Mouse (Mus musculus) liver, embryonic 16.5 days (tissue): ENCODE data around the gene Ryk. TPM values are rescaled to one million over a fixed set of nuclear protein-coding genes. Genes with fewer than 3 reads are reported as not detected.

Experiments used
- ATAC-seq: fragments of 200-750 bp; cut with Nextera tagmentation; 2 replicates; pipeline ENCODE4 v1.8.0; 2017; ENCODE audit warnings: low read depth, mild to moderate bottlenecking, moderate number of reproducible peaks, moderate library complexity
- H3K27ac ChIP-seq: fragments of 300-500 bp; sonication (generic); 2 replicates; pipeline ENCODE4 v1.5.1; 2014; ENCODE audit warnings: mild to moderate bottlenecking, low read length
- H3K27me3 ChIP-seq: fragments of 300-500 bp; sonication (generic); 2 replicates; pipeline ENCODE4 v1.6.1; 2014; ENCODE audit warnings: low read depth, low read length, mixed read lengths; ENCODE audit not compliant: control insufficient read depth, insufficient read depth
- H3K36me3 ChIP-seq: fragments of 300-500 bp; sonication (generic); 2 replicates; pipeline ENCODE4 v1.6.1; 2014; ENCODE audit warnings: mild to moderate bottlenecking; ENCODE audit not compliant: control insufficient read depth, insufficient read depth
- H3K4me1 ChIP-seq: fragments of 300-500 bp; sonication (generic); 2 replicates; pipeline ENCODE4 v1.6.1; 2014; ENCODE audit warnings: low read depth, low read length, mixed read lengths; ENCODE audit not compliant: control insufficient read depth
- H3K4me2 ChIP-seq: fragments of 300-500 bp; sonication (generic); 2 replicates; pipeline ENCODE4 v1.6.1; 2014; ENCODE audit warnings: low read depth, low read length, mixed read lengths
- H3K4me3 ChIP-seq: fragments of 300-500 bp; sonication (generic); 2 replicates; pipeline ENCODE4 v1.5.1; 2014; ENCODE audit warnings: low read depth, mild to moderate bottlenecking, low read length
- H3K9ac ChIP-seq: fragments of 300-500 bp; sonication (generic); 2 replicates; pipeline ENCODE4 v1.6.1; 2014; ENCODE audit warnings: low read depth, low read length
- H3K9me3 ChIP-seq: fragments of 300-500 bp; sonication (generic); replicated peaks from 2 replicates; pipeline ENCODE4 v1.6.1; 2016; ENCODE audit warnings: low read length; ENCODE audit not compliant: control insufficient read depth
- WGBS: fragments of 180-500 bp; shearing (Covaris S2); extraction: QIAGEN DNeasy Blood & Tissue Kit; methylation state at CpG from one replicate; pipeline ENCODE4 v1.1.7; 2014; ENCODE audit not compliant: insufficient replicate concordance; 5-methylcytosine and 5-hydroxymethylcytosine counted together
- polyA plus RNA-seq: library from polyadenylated mRNA; unstranded; fragments of >200 nt; fragmentation: Nextera tagmentation; extraction: Ambion mirVana; gene quantifications from 2 replicates; pipeline ENCODE4 v1.2.1, GENCODE M21; 2015

Ryk gene
- polyA plus RNA-seq, result 3.0 and 3.2 TPM in 2 replicates

DNA sequence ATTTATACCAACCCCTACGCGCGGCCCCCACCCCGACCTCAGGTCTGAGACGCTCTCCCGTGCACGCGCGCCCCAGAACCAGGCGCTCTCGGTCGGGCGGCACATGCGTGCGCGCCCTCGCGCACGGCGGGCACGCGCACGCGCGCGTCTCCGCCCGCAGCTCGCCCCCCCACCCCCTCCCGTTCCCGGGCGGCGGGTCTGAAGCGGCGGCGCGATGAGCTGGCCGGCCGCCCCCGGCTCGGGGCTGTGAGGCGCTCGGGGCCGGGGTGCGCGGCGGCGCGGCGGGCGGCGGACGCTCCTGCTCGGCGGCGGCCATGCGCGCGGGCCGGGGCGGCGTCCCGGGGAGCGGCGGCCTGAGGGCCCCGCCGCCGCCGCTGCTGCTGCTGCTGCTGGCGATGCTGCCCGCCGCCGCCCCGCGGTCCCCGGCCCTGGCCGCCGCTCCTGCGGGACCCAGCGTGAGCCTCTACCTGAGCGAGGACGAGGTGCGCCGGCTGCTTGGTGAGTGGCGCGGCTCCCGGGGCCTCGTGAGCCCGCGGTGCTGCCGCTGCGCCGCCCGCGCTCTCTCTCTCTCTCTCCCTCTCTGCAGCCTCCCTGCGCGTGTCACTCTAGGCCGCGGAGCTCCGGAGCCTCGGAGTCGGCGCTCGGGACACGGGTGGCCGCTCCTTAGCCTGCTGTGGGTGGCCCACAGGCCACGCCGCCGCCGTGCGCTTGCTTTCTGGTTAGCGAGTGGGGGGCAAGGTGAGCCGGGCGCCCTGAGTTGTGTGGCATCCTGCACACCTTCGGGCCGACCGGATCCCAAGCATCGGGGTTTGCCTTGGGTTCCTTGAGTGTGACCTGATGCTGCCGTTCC is at the start of gene Ryk:
Gene Ryk, plus strand, starts transcription at position 176 of the 850 bp plus-strand sequence.
- WGBS, result under 1% methylated on average over 99 of the region's 119 CpGs
- Histone ChIP-seq H3K4me2 (peak within 1 kb of the TSS; percentile 80), H3K9me3 (no peaks in the 10 kb centered on the region), H3K9ac (peak within 1 kb of the TSS; percentile 80), H3K27ac (peak within 1 kb of the TSS; percentile 67; the same call in 1 of the 2 replicates), H3K4me1 (peaks cover 18% of the 10 kb centered on the region), H3K4me3 (peak within 1 kb of the TSS; percentile 78), H3K27me3 (peaks cover 5% of the 10 kb centered on the region), H3K36me3 (no peaks in the 10 kb centered on the region)
- peak; percentile 90 for ATAC-seq

DNA sequence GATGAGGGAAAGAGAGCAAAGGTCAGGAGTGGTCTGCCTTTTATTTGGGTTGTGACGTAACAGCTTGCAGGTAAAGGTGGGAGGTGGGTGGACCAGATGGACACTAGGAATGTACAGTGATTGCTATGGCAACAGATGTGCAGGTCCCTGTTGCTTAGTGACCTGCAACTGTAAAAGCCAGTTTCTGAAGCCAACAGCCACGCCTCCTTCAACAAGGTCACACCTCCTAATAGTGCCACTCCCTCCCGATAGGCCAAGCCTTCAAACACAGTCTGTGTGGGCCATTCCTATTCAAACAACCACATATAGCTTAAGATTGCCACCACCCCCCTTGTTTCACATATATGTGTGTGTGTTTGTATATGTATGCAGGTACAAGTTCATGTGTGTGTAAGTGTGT is 45.2 kb upstream of the Ryk start:
- ATAC-seq, result no peak
- no peaks in the 10 kb centered on the region for H3K9me3 ChIP-seq
- H3K4me1 ChIP-seq, result no peaks in the 10 kb centered on the region

DNA sequence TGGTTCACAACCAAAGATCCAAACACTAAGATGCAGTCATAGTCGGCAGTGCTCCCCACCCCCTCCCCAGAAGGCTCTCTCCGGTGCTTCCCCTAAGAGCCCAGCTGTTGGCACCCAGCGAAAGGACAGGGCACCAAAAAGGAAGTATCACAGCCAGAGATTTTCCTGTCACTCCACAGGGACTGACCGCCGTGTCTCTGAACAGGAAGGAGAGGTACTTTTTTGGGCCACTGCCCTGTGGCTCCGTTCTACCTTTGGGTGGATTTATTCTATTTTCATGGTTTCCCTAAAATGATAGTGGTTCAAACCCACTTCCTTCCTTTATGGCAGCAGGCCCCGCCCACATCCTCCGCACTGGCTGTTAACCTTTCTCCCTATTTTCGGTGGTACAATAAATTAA is 42.9 kb upstream of the Ryk start:
- Histone ChIP-seq H3K4me2 (0 out of 2 replicates have a peak overlapping the region, but pooled peaks have one; percentile 2), H3K27ac (no peak overlapping the region), H3K9ac (no peak overlapping the region), H3K4me3 (no peak overlapping the region), H3K9me3 (no peaks in the 10 kb centered on the region), H3K4me1 (no peaks in the 10 kb centered on the region), H3K27me3 (no peaks in the 10 kb centered on the region; the same call in 1 of the 2 replicates), H3K36me3 (no peaks in the 10 kb centered on the region)
- WGBS, result 5% methylated on average over 9 of the region's 9 CpGs
- no peak for ATAC-seq

More for the DNA sequence above, 45.2 kb upstream of the Ryk start:
- Histone ChIP-seq H3K4me2 (no peak overlapping the region), H3K27ac (no peak overlapping the region), H3K4me3 (no peak overlapping the region), H3K36me3 (no peaks in the 10 kb centered on the region), H3K9ac (no peak overlapping the region), H3K27me3 (no peaks in the 10 kb centered on the region)
- 46% methylated on average over 3 of the region's 3 CpGs for WGBS

GRCm38 (mm10) chr9:102792836-102793235 is 41.9 kb upstream of the Ryk start:
- no peak overlapping the region for H3K27ac ChIP-seq
- no peak for ATAC-seq
- 49% methylated on average over 14 of the region's 15 CpGs for WGBS
- H3K4me2 ChIP-seq, result no peak overlapping the region
- H3K9ac ChIP-seq, result no peak overlapping the region
- H3K4me3 ChIP-seq, result no peak overlapping the region
- no peaks in the 10 kb centered on the region for H3K4me1 ChIP-seq
- H3K27me3 ChIP-seq, result no peaks in the 10 kb centered on the region; the same call in 1 of the 2 replicates
- no peaks in the 10 kb centered on the region for H3K9me3 ChIP-seq
- H3K36me3 ChIP-seq, result no peaks in the 10 kb centered on the region

GRCm38 (mm10) chr9:102793286-102793809 is 41.4 kb upstream of the Ryk start:
- H3K9me3 ChIP-seq, result no peaks in the 10 kb centered on the region
- no peak overlapping the region for H3K4me2 ChIP-seq
- H3K9ac ChIP-seq, result no peak overlapping the region
- H3K36me3 ChIP-seq, result no peaks in the 10 kb centered on the region
- 36% methylated on average over 12 of the region's 12 CpGs for WGBS
- ATAC-seq, result no peak
- no peak overlapping the region for H3K4me3 ChIP-seq
- H3K27ac ChIP-seq, result no peak overlapping the region
- H3K4me1 ChIP-seq, result no peaks in the 10 kb centered on the region
- H3K27me3 ChIP-seq, result no peaks in the 10 kb centered on the region; the same call in 1 of the 2 replicates

DNA sequence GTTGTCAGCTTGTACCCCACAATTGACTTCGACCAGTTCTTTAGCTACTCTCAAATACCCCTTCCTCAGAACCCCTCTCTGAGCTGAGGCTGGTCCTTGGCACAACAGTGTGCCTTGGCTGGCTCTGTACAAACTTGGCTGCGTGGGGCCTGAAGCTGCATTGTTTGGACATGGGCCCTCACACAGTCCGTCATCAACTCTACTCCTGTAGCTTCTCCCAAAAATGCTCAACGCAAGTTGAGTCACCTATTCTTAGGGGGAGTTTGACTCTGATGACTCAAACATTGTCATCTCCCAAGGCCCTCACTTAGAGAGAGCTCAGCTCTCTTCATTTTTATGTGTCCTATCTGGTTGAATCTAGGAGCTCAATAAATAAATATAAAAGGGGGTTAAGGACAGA is 36.3 kb upstream of the Ryk start:
- Histone ChIP-seq H3K27ac (no peak overlapping the region), H3K4me3 (no peak overlapping the region), H3K36me3 (no peaks in the 10 kb centered on the region), H3K9me3 (no peaks in the 10 kb centered on the region), H3K4me2 (no peak overlapping the region), H3K27me3 (no peaks in the 10 kb centered on the region; the same call in 1 of the 2 replicates), H3K4me1 (no peaks in the 10 kb centered on the region), H3K9ac (no peak overlapping the region)
- ATAC-seq, result no peak
- WGBS, result 68% methylated on average over 4 of the region's 4 CpGs

DNA sequence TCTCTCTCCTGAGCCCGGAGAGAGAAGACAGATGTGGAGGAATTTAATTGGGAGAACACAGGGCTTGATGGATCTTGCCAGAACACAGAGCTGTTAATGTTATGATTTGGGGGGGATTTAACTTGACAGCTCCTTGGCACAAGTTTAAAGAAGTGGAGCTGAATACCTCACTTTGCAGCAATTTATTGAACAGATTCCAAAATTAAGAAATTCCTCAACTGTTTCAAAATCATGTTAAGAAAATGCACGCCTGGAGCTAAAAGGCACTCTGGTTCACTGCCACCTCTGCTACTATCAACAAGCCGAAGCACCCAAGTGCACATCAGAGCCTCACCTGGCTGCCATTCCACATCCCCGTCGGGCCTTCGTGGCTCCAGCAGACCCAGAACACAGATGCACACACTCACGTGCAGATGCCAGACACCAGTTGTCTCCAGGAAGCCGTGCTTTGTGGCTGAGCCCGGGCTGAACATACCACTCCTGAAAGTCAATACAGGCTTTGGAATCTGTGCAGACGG is 28.6 kb upstream of the Ryk start:
- 63% methylated on average over 10 of the region's 10 CpGs for WGBS
- Histone ChIP-seq H3K4me1 (no peaks in the 10 kb centered on the region), H3K9me3 (no peaks in the 10 kb centered on the region), H3K27me3 (no peaks in the 10 kb centered on the region), H3K4me3 (no peak overlapping the region), H3K9ac (no peak overlapping the region), H3K36me3 (no peaks in the 10 kb centered on the region), H3K27ac (no peak overlapping the region), H3K4me2 (no peak overlapping the region)
- no peak for ATAC-seq

- WGBS, result 44% methylated on average over 5 of the region's 5 CpGs
- no peak overlapping the region for H3K4me2 ChIP-seq
- H3K9ac ChIP-seq, result no peak overlapping the region
- no peaks in the 10 kb centered on the region for H3K36me3 ChIP-seq
- no peak for ATAC-seq
- no peak overlapping the region for H3K27ac ChIP-seq
- H3K4me3 ChIP-seq, result no peak overlapping the region
- no peaks in the 10 kb centered on the region for H3K27me3 ChIP-seq
- no peaks in the 10 kb centered on the region for H3K4me1 ChIP-seq
- H3K9me3 ChIP-seq, result no peaks in the 10 kb centered on the region
Observed at GRCm38 (mm10) chr9:102811192-102811591, 23.5 kb upstream of the Ryk start.

- no peaks in the 10 kb centered on the region for H3K27me3 ChIP-seq
- no peaks in the 10 kb centered on the region for H3K4me1 ChIP-seq
- no peaks in the 10 kb centered on the region for H3K9me3 ChIP-seq
- H3K36me3 ChIP-seq, result no peaks in the 10 kb centered on the region
- H3K4me2 ChIP-seq, result no peak overlapping the region
- H3K4me3 ChIP-seq, result no peak overlapping the region
- H3K9ac ChIP-seq, result no peak overlapping the region
- no peak overlapping the region for H3K27ac ChIP-seq
- no peak for ATAC-seq
Observed at GRCm38 (mm10) chr9:102818228-102818627, 16.5 kb upstream of the Ryk start.
